Mouse (Mus musculus) left cerebral cortex, adult 2 months (tissue): ENCODE data around the gene Il18bp. TPM values are rescaled to one million over a fixed set of nuclear protein-coding genes. Genes with fewer than 3 reads are reported as not detected.
"Not testable (repeated sequence)": the region's sequence is repeated elsewhere in the genome, so short reads cannot be mapped to it uniquely, and the experiment has no call there.

Experiments used
- DNase-seq, 2 experiments: peaks; one replicate each; pipeline ENCODE4 v3.0.0; 2021 to 2022; ENCODE audit warnings: low spot score in 2 of 2, mixed read lengths in 1 of 2; ENCODE audit errors: extremely low spot score in 1 of 2
- H3K27ac ChIP-seq: fragments of 200-600 bp; 2 replicates; pipeline ENCODE4 v1.8.1; 2022
- H3K4me3 ChIP-seq: fragments of 200-600 bp; 2 replicates; pipeline ENCODE4 v1.8.1; 2022
- CTCF ChIP-seq: fragments of 200-600 bp; IDR thresholded peaks from 2 replicates; pipeline ENCODE4 v1.8.1; 2022; ENCODE audit warnings: antibody characterized with exemption, mild to moderate bottlenecking, moderate library complexity
- intact Hi-C: fragments of 180-260 bp; cut with DNase I; formaldehyde crosslinking; loops from one replicate; pipeline ENCODE4 v1.15.1; 2025
- long read RNA-seq, 2 experiments: library from polyadenylated mRNA; stranded (forward); transcript quantifications; one replicate each; pipeline ENCODE4 v2.0.0; 2021; ENCODE audit warnings: borderline mapping rate in 2 of 2
- total RNA-seq, 2 experiments: library from RNA; stranded (reverse); gene quantifications; 2 replicates each; pipeline ENCODE4 v1.2.3; 2021

Il18bp gene
- 10 to 100 TPM in 1 of 2 experiments, 1 to 10 TPM in 1; 8.5 to 10.2 TPM for total RNA-seq
- long read RNA-seq, experiment 1, result 0 reads
- long read RNA-seq, experiment 2, partial matches to known transcripts, result 1 of 1 reads
- long read RNA-seq, experiment 2, other reads (novel, unspliced or antisense), result 0 of 1 reads

- intact Hi-C loops, result no loop called here
- peak within 1 kb of the TSS; percentile 3; the same call in 1 of the 2 replicates for H3K4me3 ChIP-seq
- TF ChIP-seq CTCF, result no peak
- H3K27ac ChIP-seq, result peak within 1 kb of the TSS; percentile 57
- no peak for DNase-seq
Measured at GRCm38 (mm10) chr7:102018590-102018989, at the start of gene Il18bp. TSS of gene Il18bp (minus strand) at chr7:102018690.

GRCm38 (mm10) chr7:102066363-102066762, 47.9 kb upstream of the Il18bp start:
- Histone ChIP-seq H3K4me3 (peak overlapping the region; percentile 93), H3K27ac (no peak overlapping the region)
- intact Hi-C loops, result no loop called here
- TF ChIP-seq CTCF, result no peak
- no peak for DNase-seq

- Histone ChIP-seq H3K27ac (peak within 1 kb of the TSS; percentile 78), H3K4me3 (peak within 1 kb of the TSS; percentile 93)
- intact Hi-C loops, result loop anchor here (1.0 kb wide), 1 partner anchor 132 kb away; the partner anchor contains the start of gene Lrrc51
- DNase-seq, result peak; percentile 91 to 92
- TF ChIP-seq CTCF, result no peak
Measured at GRCm38 (mm10) chr7:102065046-102065891, 46.8 kb upstream of the Il18bp start, which contains the start of the genes Rnf121, Xndc1 and Xntrpc. TSS of gene Rnf121 (minus strand) at chr7:102065469. TSS of gene Xndc1 (plus strand) at chr7:102065511. TSS of gene Xntrpc (plus strand) at chr7:102065713.

GRCm38 (mm10) chr7:102064655-102065045, 46.2 kb upstream of the Il18bp start:
- intact Hi-C loops, result loop anchor here (1.0 kb wide), 1 partner anchor 131 kb away; the partner anchor contains the start of gene Lrrc51
- Histone ChIP-seq H3K27ac (peak overlapping the region; percentile 78), H3K4me3 (peak overlapping the region; percentile 93)
- DNase-seq, result no peak
- no peak for TF ChIP-seq CTCF

- no peak for TF ChIP-seq CTCF
- peak overlapping the region; percentile 93 for H3K4me3 ChIP-seq
- DNase-seq, result no peak
- intact Hi-C loops, result no loop called here
- no peak overlapping the region for H3K27ac ChIP-seq
Measured at GRCm38 (mm10) chr7:102063891-102064290, 45.4 kb upstream of the Il18bp start.

- no peak for DNase-seq
- Histone ChIP-seq H3K27ac (no peak overlapping the region), H3K4me3 (no peak overlapping the region)
- no peak for TF ChIP-seq CTCF
- intact Hi-C loops, result no loop called here
Measured at GRCm38 (mm10) chr7:102062203-102062602, 43.7 kb upstream of the Il18bp start.

GRCm38 (mm10) chr7:102061353-102061752, 42.9 kb upstream of the Il18bp start:
- no peak overlapping the region for H3K27ac ChIP-seq
- TF ChIP-seq CTCF, result no peak
- intact Hi-C loops, result no loop called here
- no peak for DNase-seq
- no peak overlapping the region for H3K4me3 ChIP-seq

- TF ChIP-seq CTCF, result peak; percentile 44
- H3K27ac ChIP-seq, DNase-seq, intact Hi-C loops, H3K4me3 ChIP-seq: not testable (repeated sequence)
Measured at GRCm38 (mm10) chr7:102048524-102048923, 30.0 kb upstream of the Il18bp start.

- no peak for DNase-seq
- H3K4me3 ChIP-seq, result no peak overlapping the region
- TF ChIP-seq CTCF, result no peak
- intact Hi-C loops, result no loop called here
- H3K27ac ChIP-seq, result no peak overlapping the region
Measured at GRCm38 (mm10) chr7:102042314-102042713, 23.8 kb upstream of the Il18bp start.

GRCm38 (mm10) chr7:102037318-102037717, 18.8 kb upstream of the Il18bp start:
- TF ChIP-seq CTCF, result no peak
- DNase-seq, result no peak
- H3K27ac ChIP-seq, result peak overlapping the region; percentile 12
- intact Hi-C loops, result no loop called here
- H3K4me3 ChIP-seq, result no peak overlapping the region

- intact Hi-C loops, result no loop called here
- no peak overlapping the region for H3K4me3 ChIP-seq
- no peak overlapping the region for H3K27ac ChIP-seq
- no peak for TF ChIP-seq CTCF
- no peak for DNase-seq
Measured at GRCm38 (mm10) chr7:102035534-102035933, 17.0 kb upstream of the Il18bp start.

GRCm38 (mm10) chr7:102034904-102035303, 16.4 kb upstream of the Il18bp start:
- TF ChIP-seq CTCF, result peak; percentile 36
- Histone ChIP-seq H3K27ac (no peak overlapping the region), H3K4me3 (no peak overlapping the region)
- intact Hi-C loops, result no loop called here
- no peak for DNase-seq
